Mouse (Mus musculus) kidney, postnatal 14 days (tissue): Measurements from ENCODE around the gene Enox1.

Source experiments
- DNase-seq: peaks from one replicate; pipeline ENCODE4 v3.0.0; 2022; ENCODE audit warnings: mixed read lengths

The Enox1 gene

DNA sequence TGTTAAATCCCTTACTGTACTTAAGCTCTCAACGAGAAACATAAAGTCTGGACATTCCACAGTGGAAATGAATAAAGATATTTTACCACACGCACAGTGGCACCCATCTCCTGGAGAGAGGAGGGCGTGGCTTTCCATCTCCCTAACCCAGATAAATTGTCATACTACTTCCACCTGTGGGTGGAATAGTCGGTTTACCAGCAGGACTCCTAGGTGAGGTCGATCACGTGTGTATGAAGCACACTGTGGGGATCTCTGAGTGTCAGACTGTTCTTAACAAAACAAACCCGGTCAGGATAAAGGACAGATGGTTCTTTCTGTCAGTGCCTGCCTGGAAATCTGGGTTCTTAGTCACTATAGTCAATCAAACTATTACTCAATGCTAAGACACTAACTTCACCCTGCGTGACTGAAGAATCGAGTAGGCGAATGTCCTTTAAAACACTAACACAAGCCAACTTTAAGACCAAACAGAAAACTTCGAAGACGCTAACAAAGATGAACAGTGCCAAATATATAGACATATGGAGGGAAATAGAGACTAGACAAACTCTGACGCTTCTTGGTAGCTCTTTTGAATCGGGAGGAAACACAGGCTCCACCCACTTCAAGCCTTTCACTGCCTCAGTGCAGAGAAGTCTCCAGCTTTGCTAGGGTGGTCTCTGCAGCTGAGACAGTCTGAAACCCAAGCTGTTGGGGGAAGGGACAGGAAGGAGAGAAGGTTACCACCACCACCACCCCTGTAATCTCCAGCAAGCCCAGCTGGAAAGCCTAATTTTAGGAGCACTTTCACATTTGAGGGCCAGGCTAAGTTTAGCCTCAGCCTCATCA is 423.8 kb downstream of the Enox1 start:
- DNase-seq, result no peak

DNA sequence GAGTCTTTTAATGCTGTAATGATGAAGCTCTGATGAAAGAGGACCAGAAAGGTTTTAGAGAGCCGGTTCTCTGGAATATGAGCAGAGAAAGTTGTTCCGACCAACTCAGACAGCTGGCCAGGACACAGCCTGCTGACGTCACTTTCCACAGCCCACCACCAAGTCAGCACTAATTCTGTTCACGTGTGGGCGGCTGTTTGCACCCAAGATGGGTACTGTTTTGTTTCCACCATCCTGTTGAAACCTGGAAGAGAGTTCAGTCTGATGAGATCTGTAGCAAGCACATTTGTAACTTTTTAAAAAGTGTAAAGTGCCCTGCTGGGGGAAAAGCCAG is 424.3 kb downstream of the Enox1 start:
- no peak for DNase-seq

DNA sequence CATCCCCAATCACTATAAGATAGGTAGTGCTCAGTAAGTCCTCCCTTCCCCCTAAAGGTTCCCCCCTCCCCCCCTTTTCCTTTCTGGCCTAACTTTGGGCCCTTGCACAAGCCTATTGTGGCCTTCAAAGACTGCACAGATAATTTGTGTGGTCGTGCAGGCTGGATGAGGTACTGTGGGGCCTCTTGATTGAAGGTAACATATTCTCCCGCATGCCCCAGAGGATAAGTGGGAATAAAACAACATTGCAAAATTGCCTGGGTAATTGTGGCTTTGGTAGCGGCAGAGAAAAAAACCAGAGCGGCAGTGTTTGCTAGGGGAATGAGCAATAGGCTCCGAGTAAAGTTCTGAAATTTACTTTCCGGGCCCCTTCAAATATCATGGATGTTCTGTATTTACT is 425.1 kb downstream of the Enox1 start:
- no peak for DNase-seq

GRCm38 (mm10) chr14:77584426-77584825 is 427.9 kb downstream of the Enox1 start:
- DNase-seq, result no peak

GRCm38 (mm10) chr14:77585031-77585800 is 428.7 kb downstream of the Enox1 start:
- DNase-seq, result no peak

DNA sequence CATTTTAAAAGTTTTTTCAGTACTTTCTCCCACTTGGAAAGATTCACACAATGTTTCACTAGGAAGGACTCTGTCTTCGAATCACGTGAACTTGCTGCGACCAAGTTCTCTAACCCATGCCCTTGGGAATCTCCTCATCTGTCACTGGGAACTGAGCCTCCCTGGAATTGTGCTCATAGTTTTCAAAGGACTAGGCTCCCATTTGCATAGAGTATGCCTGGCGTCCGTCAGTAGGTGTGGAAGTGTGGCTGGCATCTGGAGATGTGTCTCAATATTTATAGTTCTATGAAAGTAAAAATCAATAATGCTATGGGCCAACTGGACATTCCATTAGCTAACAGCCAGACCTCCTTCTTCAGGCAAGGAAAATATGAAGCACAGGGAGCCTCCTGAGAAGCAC is 429.5 kb downstream of the Enox1 start:
- no peak for DNase-seq

DNA sequence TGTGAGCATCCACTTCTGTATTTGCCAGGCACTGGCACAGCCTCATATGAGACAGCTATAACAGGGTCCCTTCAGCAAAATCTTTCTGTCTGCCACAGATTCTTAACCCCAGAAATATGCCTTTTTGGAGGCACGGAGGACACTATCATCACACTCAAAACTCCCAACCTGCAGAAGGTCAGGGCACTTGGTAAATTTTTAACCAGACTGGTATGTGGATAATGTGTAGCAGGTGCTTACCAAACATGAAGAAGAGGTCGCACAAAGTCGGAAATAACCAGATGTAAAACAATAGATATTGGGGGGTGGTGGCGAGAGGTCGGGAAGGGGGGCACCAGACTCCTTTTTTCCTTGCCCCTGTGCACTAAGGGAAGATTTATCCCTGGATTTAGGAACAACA is 430.6 kb downstream of the Enox1 start:
- DNase-seq, result peak; percentile 37

DNA sequence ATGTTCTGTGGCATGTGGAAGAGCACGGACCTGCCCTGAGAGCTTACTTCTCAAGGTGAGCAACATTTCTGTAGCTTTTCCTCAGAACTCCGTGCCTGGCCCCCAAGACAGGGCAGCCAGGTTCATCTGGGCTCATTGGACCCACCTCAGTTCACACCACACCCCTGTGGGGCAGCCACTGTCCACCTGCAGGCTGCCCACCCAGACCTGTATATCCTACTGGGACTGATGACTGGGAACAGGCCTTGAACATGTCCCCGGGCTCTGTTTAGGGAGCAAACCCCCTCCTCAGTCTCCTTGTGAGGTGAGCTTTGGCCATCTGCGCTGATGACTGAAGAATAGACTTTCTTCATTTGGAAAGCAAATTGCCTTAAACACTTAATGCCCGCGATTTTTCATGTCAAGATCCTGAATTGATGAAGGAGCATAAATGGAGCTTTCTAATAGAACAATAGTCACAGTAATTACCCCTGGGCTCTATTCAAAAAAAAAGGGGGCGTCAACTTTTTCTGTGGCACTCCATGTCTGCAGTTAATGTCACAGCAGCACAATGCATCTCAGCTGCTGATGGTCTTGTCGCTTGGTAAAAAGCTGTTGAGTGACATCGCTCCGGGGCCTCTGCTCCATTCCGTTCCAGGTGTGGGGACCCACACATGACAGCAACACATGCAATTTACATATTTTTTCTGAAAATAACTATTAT is 436.7 kb downstream of the Enox1 start:
- DNase-seq, result no peak

DNA sequence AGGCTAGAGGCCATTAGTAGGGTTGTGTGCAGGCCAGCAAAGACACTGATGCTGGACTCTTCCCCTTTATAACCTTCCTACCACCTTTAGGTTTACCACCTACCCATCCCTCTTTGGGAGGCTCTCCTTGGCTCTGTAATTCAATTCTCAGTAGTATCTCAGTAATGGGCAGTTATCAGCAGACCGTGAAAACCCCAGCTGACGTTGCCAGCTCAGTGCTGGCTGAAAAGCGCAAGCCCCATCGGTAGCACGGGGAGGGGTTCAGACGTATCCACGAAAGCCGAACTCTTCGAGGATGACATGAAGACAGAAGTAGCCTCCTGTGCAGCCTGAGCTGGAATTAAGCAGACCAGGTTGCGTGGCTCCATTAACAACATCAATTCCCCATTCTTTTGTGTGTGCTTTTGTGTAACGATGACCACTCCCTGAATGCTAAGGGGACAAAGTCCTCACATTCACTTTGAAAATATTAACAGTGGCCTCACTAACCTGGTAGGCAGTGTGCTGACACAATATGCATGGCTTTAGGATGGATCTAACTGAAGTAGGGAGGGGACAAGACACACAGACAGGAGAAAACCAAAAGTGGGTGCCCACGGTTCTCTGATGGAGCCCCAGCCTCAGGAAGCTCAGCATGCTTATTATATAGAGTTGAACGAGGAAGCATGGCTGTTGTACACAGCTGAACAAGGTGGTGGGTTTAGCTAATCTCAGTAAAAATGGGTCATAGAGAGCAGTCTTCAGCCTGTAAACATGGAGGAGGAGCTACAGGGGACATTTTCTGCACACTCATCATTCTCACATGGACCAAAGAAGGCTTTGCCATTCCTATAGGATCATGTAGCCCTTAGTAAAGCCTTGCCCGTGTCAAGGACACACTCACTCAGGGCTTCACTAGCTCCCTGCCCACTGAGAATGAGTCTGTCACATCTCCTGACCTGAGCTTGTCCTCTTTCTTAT is 439.9 kb downstream of the Enox1 start:
- no peak for DNase-seq

DNA sequence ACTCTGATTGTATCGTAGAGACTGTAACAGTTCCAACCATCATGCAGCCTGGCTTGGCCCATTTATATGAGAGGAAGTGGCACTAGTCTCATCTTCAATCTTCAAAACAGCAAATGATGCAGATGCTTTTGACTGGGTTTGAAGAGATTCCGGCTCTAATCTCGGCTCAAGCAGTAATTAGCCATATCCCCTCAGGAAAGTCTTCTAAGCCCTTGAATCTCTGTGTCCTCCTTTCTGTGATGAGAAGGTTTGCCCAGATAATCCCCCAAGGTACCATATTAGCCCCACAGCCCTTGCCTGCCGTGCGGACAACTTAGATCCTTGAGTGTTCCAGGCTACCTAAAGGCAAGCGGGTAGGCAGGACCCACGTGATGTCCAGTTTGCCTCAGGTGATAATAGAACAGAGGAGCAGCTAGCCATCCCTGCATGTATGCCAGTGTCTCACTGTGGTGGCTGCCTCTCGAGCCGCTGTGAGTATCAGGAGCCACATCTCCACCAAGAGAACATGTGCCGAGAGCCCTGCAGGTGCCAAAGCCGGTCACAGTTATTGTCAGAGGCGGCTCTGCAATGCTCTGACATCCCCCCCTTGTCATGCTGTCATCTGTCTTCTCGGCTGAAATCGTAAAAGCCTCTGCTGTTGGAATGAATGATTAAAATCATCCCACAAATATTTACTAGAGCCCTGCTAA is 442.6 kb downstream of the Enox1 start:
- no peak for DNase-seq

- no peak for DNase-seq
Observed at GRCm38 (mm10) chr14:77600773-77601172, 444.2 kb downstream of the Enox1 start.

DNA sequence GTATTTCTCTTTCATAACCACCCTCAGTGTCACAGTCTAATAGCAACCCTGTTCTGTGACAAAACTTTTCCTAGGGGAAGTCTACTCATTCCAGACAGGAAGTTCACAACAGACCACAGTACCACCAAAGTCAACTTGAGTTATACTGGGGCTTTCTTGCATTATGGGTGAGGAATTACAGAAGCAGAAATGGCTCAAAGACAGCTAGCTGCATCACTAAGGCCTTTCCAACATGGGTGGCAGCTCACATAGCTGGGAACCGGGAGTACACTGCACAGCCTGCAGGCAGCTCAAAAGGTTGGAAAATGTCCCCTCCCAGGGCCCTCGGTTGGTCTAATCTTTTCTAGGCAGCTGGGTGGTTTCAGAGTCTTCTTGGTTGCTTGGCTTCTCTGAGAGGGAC is 444.9 kb downstream of the Enox1 start:
- DNase-seq, result no peak

- DNase-seq, result no peak
Observed at GRCm38 (mm10) chr14:77608182-77608839, 451.7 kb downstream of the Enox1 start.

GRCm38 (mm10) chr14:77615201-77615600 is 458.6 kb downstream of the Enox1 start:
- DNase-seq, result no peak

DNA sequence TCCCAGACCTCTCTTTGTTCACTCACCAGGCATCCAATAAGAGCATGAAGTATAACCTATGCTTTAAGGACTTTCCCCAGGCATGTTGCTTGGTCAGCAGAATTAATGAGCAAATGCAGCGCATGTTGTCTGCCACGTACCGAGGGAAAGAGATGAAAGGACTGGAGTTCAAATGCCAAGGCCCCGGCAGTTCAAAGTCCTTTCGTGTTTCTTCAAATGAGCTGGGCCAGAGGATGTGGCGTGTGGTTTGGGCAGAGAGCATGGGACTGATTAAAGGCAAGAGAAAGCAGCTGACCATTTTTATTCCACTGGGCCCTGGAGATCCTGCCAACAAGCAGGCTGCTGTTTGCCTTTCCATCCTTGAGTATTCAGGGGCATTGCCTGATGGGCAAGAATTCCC is 460.7 kb downstream of the Enox1 start:
- DNase-seq, result peak; percentile 65

DNA sequence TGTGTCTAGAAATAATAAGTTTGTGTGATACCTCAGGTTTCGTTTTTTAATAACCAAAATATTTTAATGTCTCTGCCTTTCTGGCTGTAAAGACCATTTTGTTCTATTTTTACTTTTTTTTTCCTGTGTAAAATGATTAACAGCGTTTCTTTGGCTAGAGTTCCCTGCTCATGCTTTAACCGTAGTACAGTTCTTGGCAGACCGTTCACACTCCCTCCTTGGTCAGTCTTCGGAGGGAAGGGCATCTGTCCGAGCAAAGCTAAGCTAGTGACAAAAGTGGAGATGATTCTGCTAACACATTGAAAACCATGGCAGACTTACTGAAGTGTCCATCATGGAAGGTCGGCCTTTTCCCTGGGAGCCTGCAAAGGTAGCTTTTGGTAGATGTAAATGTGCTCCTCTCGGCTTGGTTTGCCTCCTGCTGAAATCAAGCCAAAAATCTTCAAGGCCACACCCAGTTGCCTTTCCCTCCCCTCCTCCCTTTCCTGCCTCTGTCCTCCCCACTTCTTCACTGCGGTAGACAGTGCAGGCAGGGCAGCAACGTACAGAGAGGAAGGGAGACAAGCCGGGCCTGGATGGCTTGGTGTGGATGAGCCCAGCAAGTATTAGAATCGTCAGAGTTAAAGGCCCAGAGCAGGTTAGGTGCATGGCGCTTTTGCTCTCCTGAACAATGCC is 461.7 kb downstream of the Enox1 start:
- DNase-seq, result peak; percentile 9

GRCm38 (mm10) chr14:77621473-77622264 is 465.1 kb downstream of the Enox1 start:
- DNase-seq, result no peak

- DNase-seq, result no peak
Observed at GRCm38 (mm10) chr14:77626557-77627507, 470.3 kb downstream of the Enox1 start.
